Mouse (Mus musculus): ENCODE measurements around the gene Erich6b.

The Erich6b gene

GRCm38 (mm10) chr14:75707771-75708170 is 65.7 kb downstream of the Erich6b start:
- in situ Hi-C loops (cut with MboI) = no loop called here

DNA sequence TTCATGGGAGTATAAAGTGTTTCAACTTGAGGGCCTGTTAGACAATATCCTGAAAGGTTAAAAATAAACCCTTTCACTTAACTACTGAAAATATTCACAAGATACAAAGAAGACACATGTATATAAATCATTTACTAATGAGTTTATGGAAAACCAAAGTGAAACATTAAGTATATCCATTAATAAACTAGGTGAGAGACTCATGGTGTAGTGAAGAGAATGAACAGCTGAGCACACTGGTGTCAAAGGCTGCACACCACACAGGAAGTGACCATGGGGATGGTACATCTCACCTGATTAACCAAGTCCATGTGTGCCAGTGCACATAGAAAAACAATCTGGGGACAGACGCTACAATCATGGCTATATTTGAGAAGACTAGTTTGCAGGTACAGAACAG is 66.9 kb downstream of the Erich6b start:
- in situ Hi-C loops (cut with MboI) = no loop called here

- in situ Hi-C loops (cut with MboI) = no loop called here
Measured at GRCm38 (mm10) chr14:75711731-75712130, 69.7 kb downstream of the Erich6b start.

DNA sequence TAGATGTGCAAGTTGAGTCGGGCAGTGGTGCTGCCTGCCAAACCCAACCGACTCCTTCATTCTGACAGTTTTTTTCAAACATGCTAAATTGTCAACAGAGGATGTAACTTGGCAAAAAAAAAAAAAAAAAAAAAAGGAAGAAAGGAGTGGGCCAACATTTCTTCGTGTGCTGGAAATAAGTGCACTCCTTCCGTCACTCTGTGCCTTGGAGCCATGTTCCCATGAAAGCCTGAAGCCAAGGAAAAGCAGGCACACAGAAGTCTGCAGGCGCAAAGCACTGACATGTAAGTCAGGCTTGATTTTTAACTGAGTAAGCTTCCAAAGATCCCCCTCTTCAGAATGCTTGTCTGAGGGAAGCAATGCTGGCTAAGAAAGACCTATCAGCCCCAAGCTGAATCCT is 70.6 kb downstream of the Erich6b start:
- in situ Hi-C loops (cut with MboI) = no loop called here

DNA sequence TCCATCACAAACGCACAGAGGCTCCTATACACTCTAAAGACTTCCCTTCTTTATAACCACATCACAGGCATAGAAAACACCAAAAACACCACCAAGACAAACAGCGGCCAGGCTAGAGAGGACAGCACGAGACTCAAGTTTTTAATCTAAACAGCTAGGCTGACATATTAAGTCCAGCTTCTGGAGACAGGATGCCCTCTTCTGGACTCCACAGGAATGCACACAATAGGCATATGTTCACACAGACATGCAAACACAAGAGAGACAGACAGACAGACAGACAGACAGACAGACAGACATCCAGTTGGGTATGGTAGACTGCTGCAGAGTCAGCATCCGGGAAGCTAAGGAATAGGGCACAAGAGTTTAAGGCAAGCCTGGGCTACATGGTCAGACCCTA is 71.6 kb downstream of the Erich6b start:
- in situ Hi-C loops (cut with MboI) = no loop called here

GRCm38 (mm10) chr14:75716410-75716809 is 74.4 kb downstream of the Erich6b start:
- in situ Hi-C loops (cut with MboI) = no loop called here
